Mouse (Mus musculus) hindbrain, embryonic 15.5 days (tissue): Measurements from ENCODE around the gene Mrpl54. TPM values are rescaled to one million over a fixed set of nuclear protein-coding genes. Genes with fewer than 3 reads are reported as not detected.

ENCODE experiments used
- ATAC-seq: fragments of 200-750 bp; cut with Nextera tagmentation; 2 replicates; pipeline ENCODE4 v1.8.0; 2017; ENCODE audit warnings: low read depth, moderate number of reproducible peaks, moderate TSS enrichment; ENCODE audit not compliant: low FRiP score
- H3K27ac ChIP-seq: fragments of 300-500 bp; sonication (generic); replicated peaks from 2 replicates; pipeline ENCODE4 v1.5.1; 2015; ENCODE audit warnings: mild to moderate bottlenecking, inconsistent platforms
- H3K27me3 ChIP-seq: fragments of 300-500 bp; sonication (generic); 2 replicates; pipeline ENCODE4 v1.6.1; 2015; ENCODE audit warnings: control low read depth, inconsistent platforms
- H3K36me3 ChIP-seq: fragments of 300-500 bp; sonication (generic); 2 replicates; pipeline ENCODE4 v1.6.1; 2015; ENCODE audit warnings: control low read depth, inconsistent platforms
- H3K4me1 ChIP-seq: fragments of 300-500 bp; sonication (generic); replicated peaks from 2 replicates; pipeline ENCODE4 v1.6.1; 2015; ENCODE audit warnings: control low read depth, inconsistent platforms
- H3K4me2 ChIP-seq: fragments of 300-500 bp; sonication (generic); 2 replicates; pipeline ENCODE4 v1.6.1; 2015; ENCODE audit warnings: moderate library complexity, mild to moderate bottlenecking, inconsistent platforms
- H3K4me3 ChIP-seq: fragments of 300-500 bp; sonication (generic); 2 replicates; pipeline ENCODE4 v1.5.1; 2015; ENCODE audit warnings: mild to moderate bottlenecking, inconsistent platforms
- H3K9ac ChIP-seq: fragments of 300-500 bp; sonication (generic); 2 replicates; pipeline ENCODE4 v1.6.1; 2015; ENCODE audit warnings: inconsistent platforms
- H3K9me3 ChIP-seq: fragments of 300-500 bp; sonication (generic); 2 replicates; pipeline ENCODE4 v1.6.1; 2016; ENCODE audit warnings: control low read depth, inconsistent platforms
- WGBS: fragments of 180-500 bp; shearing (Covaris S2); methylation state at CpG from one replicate; pipeline ENCODE4 v1.1.7; 2015; 5-methylcytosine and 5-hydroxymethylcytosine counted together
- polyA plus RNA-seq: library from polyadenylated mRNA; unstranded; fragments of >200 nt; fragmentation: Nextera tagmentation; extraction: Ambion mirVana; gene quantifications from 2 replicates; pipeline ENCODE4 v1.2.1, GENCODE M21; 2015

Gene Mrpl54
- polyA plus RNA-seq, 1 experiment from 2014 or later = 121 TPM

GRCm38 (mm10) chr10:81252424-81253419, 14.0 kb downstream of the Mrpl54 start, which contains the start of gene Matk:
TSS of gene Matk (plus strand) at chr10:81252935.
- no peaks in the 10 kb centered on the region for H3K36me3 ChIP-seq
- peak; percentile 83 for ATAC-seq
- H3K27me3 ChIP-seq = peaks cover 22% of the 10 kb centered on the region
- peak within 1 kb of the TSS; percentile 59 for H3K4me2 ChIP-seq
- WGBS = 6% methylated on average over 44 of the region's 44 CpGs
- peaks cover 26% of the 10 kb centered on the region for H3K4me1 ChIP-seq
- peak within 1 kb of the TSS; percentile 78 for H3K27ac ChIP-seq
- H3K9me3 ChIP-seq = no peaks in the 10 kb centered on the region
- H3K4me3 ChIP-seq = peak within 1 kb of the TSS; percentile 35
- peak within 1 kb of the TSS; percentile 43 for H3K9ac ChIP-seq

DNA sequence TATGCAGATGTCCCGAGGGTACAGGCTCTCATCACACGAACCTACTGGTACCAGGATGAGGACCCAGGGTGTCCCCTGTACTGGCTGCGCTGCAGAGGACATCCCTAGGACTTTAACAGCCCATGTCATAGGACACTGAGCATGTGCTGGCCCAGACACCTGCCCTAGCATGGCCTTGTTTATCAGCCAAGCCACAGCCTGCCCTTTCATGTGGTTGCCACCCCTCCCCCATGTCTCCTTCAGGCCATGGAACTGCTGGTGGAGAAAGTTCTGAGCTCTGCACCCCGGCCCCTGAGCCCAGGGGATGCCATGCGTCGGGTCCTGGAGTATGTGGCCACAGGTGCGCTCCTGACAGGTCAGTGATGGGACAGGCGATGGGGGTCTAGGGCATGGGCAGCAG, 17.3 kb downstream of the Mrpl54 start:
- ATAC-seq = no peak
- no peak overlapping the region for H3K4me3 ChIP-seq
- WGBS = 87% methylated on average over 8 of the region's 8 CpGs
- peaks cover 24% of the 10 kb centered on the region for H3K4me1 ChIP-seq
- no peaks in the 10 kb centered on the region for H3K36me3 ChIP-seq
- no peak overlapping the region for H3K9ac ChIP-seq
- peaks cover 12% of the 10 kb centered on the region for H3K27me3 ChIP-seq
- H3K27ac ChIP-seq = no peak overlapping the region
- no peaks in the 10 kb centered on the region for H3K9me3 ChIP-seq
- H3K4me2 ChIP-seq = no peak overlapping the region

DNA sequence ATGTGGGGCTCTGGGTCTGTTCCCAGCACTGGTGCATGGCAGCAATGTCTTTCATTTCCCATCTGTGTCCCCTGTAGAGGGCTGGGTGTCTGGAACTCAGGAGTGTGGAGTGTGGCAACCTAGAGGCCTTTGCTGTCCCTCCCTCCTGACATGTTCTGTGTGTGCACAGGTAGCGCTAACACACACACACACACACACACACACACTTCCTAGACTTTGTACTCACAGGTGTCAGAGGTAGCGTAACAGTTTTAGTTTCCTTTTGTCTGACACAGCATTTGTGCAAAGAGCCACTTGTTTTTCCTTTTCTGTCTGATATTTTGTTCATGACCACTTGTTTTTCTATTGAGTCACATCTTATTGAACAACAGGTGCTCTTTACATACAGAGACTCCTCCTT, 18.9 kb downstream of the Mrpl54 start:
- H3K36me3 ChIP-seq = no peaks in the 10 kb centered on the region
- H3K27me3 ChIP-seq = peaks cover 12% of the 10 kb centered on the region
- ATAC-seq = no peak
- peaks cover 17% of the 10 kb centered on the region for H3K4me1 ChIP-seq
- H3K9ac ChIP-seq = no peak overlapping the region
- no peak overlapping the region for H3K27ac ChIP-seq
- H3K4me2 ChIP-seq = no peak overlapping the region
- 100% methylated on average over 2 of the region's 2 CpGs for WGBS
- no peaks in the 10 kb centered on the region for H3K9me3 ChIP-seq
- H3K4me3 ChIP-seq = no peak overlapping the region

DNA sequence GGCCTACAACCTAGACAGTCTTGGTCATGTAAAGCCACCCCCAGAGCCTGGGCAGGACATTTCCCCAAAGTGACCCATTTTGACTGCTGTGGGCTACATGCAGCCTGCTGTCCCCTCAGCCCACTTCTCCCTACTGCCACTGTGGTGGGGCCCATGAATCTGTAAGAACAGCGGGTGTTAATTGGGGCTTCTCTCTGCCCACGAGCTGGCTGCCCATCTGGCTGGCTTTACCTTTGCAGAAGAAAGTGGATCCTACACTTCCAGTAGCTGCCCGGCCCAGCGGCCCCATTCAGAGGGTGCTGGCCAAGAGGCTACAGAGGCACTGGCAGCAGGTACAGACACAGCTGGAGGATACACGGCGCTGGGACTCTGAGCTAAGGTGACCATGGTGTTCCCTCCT, 21.6 kb downstream of the Mrpl54 start:
- Histone ChIP-seq H3K27me3 (peaks cover 1% of the 10 kb centered on the region; the same call in 1 of the 2 replicates), H3K36me3 (no peaks in the 10 kb centered on the region), H3K4me3 (no peak overlapping the region), H3K9ac (no peak overlapping the region), H3K4me1 (peaks cover 7% of the 10 kb centered on the region; the same call in 1 of the 2 replicates), H3K4me2 (no peak overlapping the region), H3K27ac (no peak overlapping the region), H3K9me3 (no peaks in the 10 kb centered on the region)
- 89% methylated on average over 6 of the region's 6 CpGs for WGBS
- ATAC-seq = no peak

DNA sequence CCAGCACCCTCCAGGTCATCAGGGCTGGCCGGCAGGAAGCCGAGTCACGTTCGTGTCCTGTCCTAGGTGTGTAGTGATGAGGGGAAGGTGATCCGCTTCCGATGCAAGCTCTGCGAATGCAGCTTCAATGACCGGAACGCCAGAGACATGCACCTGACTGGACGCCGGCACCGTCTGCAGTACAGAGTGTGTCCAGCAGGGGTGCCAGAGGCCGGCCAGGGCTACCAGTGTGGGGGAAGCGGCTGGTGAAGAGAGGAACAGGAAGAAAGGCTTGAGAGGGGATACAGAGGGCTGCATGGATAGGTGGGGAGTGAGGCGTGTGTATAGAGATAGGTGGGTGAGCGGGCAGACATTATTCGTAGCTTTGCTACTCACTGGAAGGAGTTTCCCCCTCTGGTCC, 22.1 kb downstream of the Mrpl54 start:
- peaks cover 7% of the 10 kb centered on the region for H3K27me3 ChIP-seq
- no peaks in the 10 kb centered on the region for H3K9me3 ChIP-seq
- H3K4me3 ChIP-seq = no peak overlapping the region
- no peaks in the 10 kb centered on the region for H3K36me3 ChIP-seq
- H3K4me1 ChIP-seq = peaks cover 7% of the 10 kb centered on the region; the same call in 1 of the 2 replicates
- H3K9ac ChIP-seq = no peak overlapping the region
- peak; percentile 64; the same call in 1 of the 2 replicates for ATAC-seq
- H3K4me2 ChIP-seq = peak overlapping the region; percentile 26; the same call in 1 of the 2 replicates
- H3K27ac ChIP-seq = no peak overlapping the region
- 8% methylated on average over 17 of the region's 17 CpGs for WGBS

GRCm38 (mm10) chr10:81244146-81244545, 22.6 kb downstream of the Mrpl54 start:
- WGBS = 79% methylated on average over 4 of the region's 4 CpGs
- H3K4me1 ChIP-seq = peaks cover 7% of the 10 kb centered on the region; the same call in 1 of the 2 replicates
- ATAC-seq = no peak
- no peaks in the 10 kb centered on the region for H3K36me3 ChIP-seq
- H3K27ac ChIP-seq = no peak overlapping the region
- no peak overlapping the region for H3K9ac ChIP-seq
- H3K4me3 ChIP-seq = no peak overlapping the region
- peak overlapping the region; percentile 26; the same call in 1 of the 2 replicates for H3K4me2 ChIP-seq
- H3K9me3 ChIP-seq = no peaks in the 10 kb centered on the region
- peaks cover 11% of the 10 kb centered on the region for H3K27me3 ChIP-seq

DNA sequence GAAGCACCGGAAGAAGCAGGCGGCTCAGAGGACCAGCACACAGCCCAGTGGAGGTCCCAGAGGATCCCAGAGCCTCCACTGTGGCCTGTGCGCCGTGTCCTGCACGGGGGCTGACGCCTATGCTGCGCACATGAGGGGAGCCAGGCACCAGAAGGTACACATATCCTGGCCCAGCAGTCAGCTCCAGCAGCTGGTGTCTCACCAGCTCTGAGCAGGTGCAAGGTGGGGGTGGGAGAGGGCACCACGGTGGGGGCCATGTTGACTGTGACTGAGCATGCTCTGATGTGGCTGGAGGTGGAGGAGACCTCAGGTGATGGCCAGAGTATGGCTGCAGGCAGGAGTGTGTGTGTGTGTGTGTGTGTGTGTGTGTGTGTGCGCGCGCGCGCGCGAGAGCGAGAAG, 24.7 kb downstream of the Mrpl54 start:
- Histone ChIP-seq H3K4me2 (no peak overlapping the region), H3K27ac (no peak overlapping the region), H3K9ac (no peak overlapping the region), H3K27me3 (peaks cover 15% of the 10 kb centered on the region), H3K4me3 (no peak overlapping the region), H3K4me1 (peaks cover 7% of the 10 kb centered on the region; the same call in 1 of the 2 replicates), H3K9me3 (no peaks in the 10 kb centered on the region), H3K36me3 (no peaks in the 10 kb centered on the region)
- no peak for ATAC-seq
- 92% methylated on average over 16 of the region's 16 CpGs for WGBS

GRCm38 (mm10) chr10:81240876-81241275, 25.9 kb downstream of the Mrpl54 start:
- H3K27me3 ChIP-seq = peaks cover 15% of the 10 kb centered on the region
- no peak overlapping the region for H3K4me2 ChIP-seq
- H3K36me3 ChIP-seq = no peaks in the 10 kb centered on the region
- H3K9me3 ChIP-seq = no peaks in the 10 kb centered on the region
- ATAC-seq = no peak
- peaks cover 7% of the 10 kb centered on the region; the same call in 1 of the 2 replicates for H3K4me1 ChIP-seq
- no peak overlapping the region for H3K27ac ChIP-seq
- H3K9ac ChIP-seq = no peak overlapping the region
- 25% methylated on average over 13 of the region's 13 CpGs for WGBS
- H3K4me3 ChIP-seq = no peak overlapping the region

- no peak for ATAC-seq
- H3K9me3 ChIP-seq = no peaks in the 10 kb centered on the region
- 69% methylated on average over 2 of the region's 2 CpGs for WGBS
Measured at GRCm38 (mm10) chr10:81238618-81239017, 28.1 kb downstream of the Mrpl54 start.

DNA sequence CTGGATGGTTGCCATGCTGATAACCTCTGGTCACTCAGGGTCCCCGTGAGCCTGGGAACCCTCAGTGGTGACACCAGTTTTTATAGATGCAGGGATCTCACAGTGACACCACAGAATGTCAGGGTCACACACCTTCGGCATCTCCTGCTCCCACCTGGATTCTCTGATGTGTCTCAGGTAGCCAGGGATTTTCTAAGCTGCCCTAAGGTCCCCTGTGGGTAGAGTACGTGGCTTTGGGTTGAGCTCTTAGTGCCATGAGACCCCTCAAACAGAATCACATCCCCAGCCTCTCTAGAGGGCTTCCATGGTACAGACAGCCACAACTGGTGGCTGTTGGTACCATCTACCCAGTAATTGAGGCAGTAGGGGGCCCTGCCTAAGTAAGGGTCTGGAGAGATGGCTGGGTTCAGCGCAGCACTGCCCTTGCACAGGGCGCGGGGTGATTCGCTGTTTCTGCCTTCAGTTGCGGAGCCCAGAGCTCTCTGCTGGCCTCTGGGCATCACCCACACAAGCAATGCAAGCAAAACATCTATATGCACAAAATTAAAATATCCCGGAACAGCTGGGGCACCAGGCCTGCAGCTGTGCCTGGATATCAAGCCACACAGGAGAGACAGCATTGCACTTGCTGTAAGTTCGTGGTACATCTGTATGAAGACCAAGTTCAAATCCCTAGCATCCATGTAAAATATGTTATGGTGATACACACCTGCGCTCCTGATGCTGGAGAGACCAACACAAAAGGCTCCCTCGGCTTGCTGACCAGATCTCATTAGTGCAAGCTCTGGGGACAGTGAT, 30.1 kb downstream of the Mrpl54 start:
- 81% methylated on average over 12 of the region's 12 CpGs for WGBS
- no peak for ATAC-seq
- H3K4me2 ChIP-seq = no peak overlapping the region

More at GRCm38 (mm10) chr10:81238618-81239017, 28.1 kb downstream of the Mrpl54 start:
- H3K27ac ChIP-seq = no peak overlapping the region
- H3K4me2 ChIP-seq = no peak overlapping the region
- H3K36me3 ChIP-seq = no peaks in the 10 kb centered on the region
- no peak overlapping the region for H3K9ac ChIP-seq
- no peak overlapping the region for H3K4me3 ChIP-seq
- H3K4me1 ChIP-seq = peaks cover 8% of the 10 kb centered on the region
- H3K27me3 ChIP-seq = peaks cover 15% of the 10 kb centered on the region

GRCm38 (mm10) chr10:81234206-81234605, 32.5 kb downstream of the Mrpl54 start:
- peaks cover 4% of the 10 kb centered on the region; the same call in 1 of the 2 replicates for H3K27me3 ChIP-seq
- no peaks in the 10 kb centered on the region for H3K9me3 ChIP-seq
- no peaks in the 10 kb centered on the region for H3K36me3 ChIP-seq
- no peak for ATAC-seq
- H3K27ac ChIP-seq = no peak overlapping the region
- H3K4me3 ChIP-seq = peak overlapping the region; percentile 73; the same call in 1 of the 2 replicates
- peak overlapping the region; percentile 76; the same call in 1 of the 2 replicates for H3K4me2 ChIP-seq
- H3K9ac ChIP-seq = no peak overlapping the region
- WGBS = 89% methylated on average over 6 of the region's 6 CpGs
- peaks cover 31% of the 10 kb centered on the region for H3K4me1 ChIP-seq

More for the DNA sequence above, 30.1 kb downstream of the Mrpl54 start:
- Histone ChIP-seq H3K27ac (no peak overlapping the region), H3K4me3 (no peak overlapping the region), H3K9me3 (no peaks in the 10 kb centered on the region), H3K27me3 (peaks cover 15% of the 10 kb centered on the region), H3K9ac (no peak overlapping the region), H3K4me1 (peaks cover 20% of the 10 kb centered on the region), H3K36me3 (no peaks in the 10 kb centered on the region)
